Mouse (Mus musculus) left cerebral cortex, adult 2 months (tissue): Measurements from ENCODE around the gene Tmem268. TPM values are rescaled to one million over a fixed set of nuclear protein-coding genes. Genes with fewer than 3 reads are reported as not detected.

Experiments
- DNase-seq, 2 experiments: peaks; one replicate each; pipeline ENCODE4 v3.0.0; 2021 to 2022; ENCODE audit warnings: low spot score in 2 of 2, mixed read lengths in 1 of 2; ENCODE audit errors: extremely low spot score in 1 of 2
- H3K27ac ChIP-seq: fragments of 200-600 bp; 2 replicates; pipeline ENCODE4 v1.8.1; 2022
- H3K4me3 ChIP-seq: fragments of 200-600 bp; 2 replicates; pipeline ENCODE4 v1.8.1; 2022
- CTCF ChIP-seq: fragments of 200-600 bp; IDR thresholded peaks from 2 replicates; pipeline ENCODE4 v1.8.1; 2022; ENCODE audit warnings: antibody characterized with exemption, mild to moderate bottlenecking, moderate library complexity
- intact Hi-C: fragments of 180-260 bp; cut with DNase I; formaldehyde crosslinking; loops from one replicate; pipeline ENCODE4 v1.15.1; 2025
- total RNA-seq, 2 experiments: library from RNA; stranded (reverse); gene quantifications; 2 replicates each; pipeline ENCODE4 v1.2.3; 2021

Tmem268 gene
- total RNA-seq, 2 experiments from 2014 or later, result 10.2 to 11.3 TPM

DNA sequence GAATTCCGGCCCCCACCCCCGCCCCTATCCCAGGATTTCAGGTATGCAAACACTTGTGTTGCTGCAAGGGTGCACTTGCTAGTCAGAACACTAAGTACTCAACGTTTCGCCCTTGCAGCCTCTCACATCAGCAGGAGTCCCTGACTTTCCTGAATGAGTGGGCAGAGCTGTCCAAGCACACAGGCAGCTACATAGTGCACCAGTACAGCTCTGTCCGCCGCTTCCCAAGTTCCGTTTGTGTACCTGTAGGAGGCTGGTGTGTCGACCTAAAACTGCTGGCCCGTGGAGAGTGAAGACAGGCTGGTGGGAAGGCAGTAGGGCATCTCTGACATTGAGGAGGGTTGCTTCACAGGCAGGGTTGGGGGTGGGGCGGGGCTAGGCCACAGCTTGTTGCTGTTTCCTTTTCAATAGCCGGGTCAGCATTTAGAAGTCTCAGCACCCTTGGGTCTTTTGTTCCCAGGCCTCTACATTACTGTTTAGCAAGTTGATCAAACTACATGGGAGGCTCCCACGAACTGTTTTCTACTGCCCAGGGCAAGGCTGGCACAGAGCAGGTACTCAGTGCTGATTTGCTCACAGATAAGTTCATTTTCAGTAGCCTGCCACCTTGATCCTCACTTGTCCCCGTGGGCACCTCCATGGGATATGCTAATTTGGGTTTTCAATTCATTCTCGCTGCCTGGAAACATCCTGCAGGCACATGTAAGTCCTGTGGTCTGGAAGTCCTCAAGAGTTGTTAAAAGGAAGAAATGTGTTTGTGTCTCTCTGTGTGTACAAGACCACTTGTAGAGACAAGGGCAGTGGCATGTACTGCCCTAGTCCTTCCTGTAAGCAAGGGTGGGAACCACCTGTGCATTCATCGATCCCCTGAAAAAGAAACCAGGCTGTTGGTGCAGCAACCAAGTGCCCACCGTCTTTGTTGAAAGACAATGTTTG lies 1.2 kb upstream of the Tmem268 start:
- no peak for TF ChIP-seq CTCF
- intact Hi-C loops, result loop anchor here (5.0 kb wide), 1 partner anchor 60 kb away; the partner anchor contains the start of gene Whrn
- DNase-seq, result no peak
- peak overlapping the region; percentile 93 for H3K27ac ChIP-seq
- peak overlapping the region; percentile 87 for H3K4me3 ChIP-seq

DNA sequence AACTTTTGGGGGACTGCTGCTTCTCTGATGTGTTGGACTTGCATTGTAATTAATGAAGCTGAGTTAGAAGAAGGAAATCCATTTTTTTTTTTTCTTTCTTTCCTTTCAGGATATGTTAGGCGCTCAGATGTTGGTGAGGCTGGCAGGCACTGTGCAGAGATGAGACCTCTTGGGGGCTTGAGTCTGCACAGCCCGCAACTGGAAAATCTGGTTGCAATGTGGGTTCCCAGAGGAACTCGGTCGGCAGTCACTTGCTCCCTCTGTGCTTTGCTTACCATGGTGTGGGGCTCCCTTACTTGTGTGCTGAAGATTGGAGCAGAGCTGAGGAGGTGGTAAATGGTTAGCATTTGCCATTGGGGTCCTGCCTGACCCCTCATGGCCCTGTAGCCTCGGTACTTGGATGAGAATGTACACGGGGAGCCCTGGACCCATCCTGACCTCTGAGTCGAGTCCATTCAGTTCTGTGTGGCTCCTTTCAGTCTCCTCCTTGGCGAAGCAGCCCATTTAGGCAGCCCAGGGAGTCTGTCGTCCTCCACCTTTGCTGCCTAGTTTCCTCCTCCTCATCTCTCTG lies 631 bp downstream of the Tmem268 start:
- intact Hi-C loops, result loop anchor here (5.0 kb wide), 1 partner anchor 62 kb away; the partner anchor contains the start of gene Whrn
- Histone ChIP-seq H3K4me3 (peak overlapping the region; percentile 87), H3K27ac (peak overlapping the region; percentile 93; the same call in 1 of the 2 replicates)
- no peak for TF ChIP-seq CTCF
- peak in 1 of 2 experiments; percentile 18 for DNase-seq

DNA sequence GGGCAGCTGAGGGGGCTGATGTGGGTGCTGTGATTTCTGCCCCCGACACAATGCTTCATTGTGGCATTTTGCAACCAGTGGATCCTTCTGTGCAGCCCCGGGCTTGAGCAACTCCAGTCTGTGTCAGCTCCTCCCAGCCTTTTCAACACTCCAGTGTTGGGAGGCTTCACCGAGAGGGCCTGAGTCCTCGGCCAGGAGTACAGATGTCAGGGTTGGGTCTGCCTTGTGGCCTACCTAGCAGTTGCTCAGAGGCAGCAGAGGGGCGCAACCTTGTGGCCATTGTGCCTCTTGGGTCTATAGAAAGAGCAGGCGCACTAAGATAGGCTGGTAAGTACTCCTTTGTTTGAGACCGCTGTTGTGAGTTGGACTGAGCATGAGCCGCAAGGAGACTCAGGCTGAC lies 1.5 kb downstream of the Tmem268 start:
- intact Hi-C loops, result loop anchor here (5.0 kb wide), 2 partner anchors 122 to 143 kb away; no protein-coding TSS in a partner anchor
- no peak for DNase-seq
- Histone ChIP-seq H3K27ac (no peak overlapping the region), H3K4me3 (no peak overlapping the region)
- no peak for TF ChIP-seq CTCF

- TF ChIP-seq CTCF, result no peak
- no peak overlapping the region for H3K27ac ChIP-seq
- intact Hi-C loops, result loop anchor here (5.0 kb wide), 2 partner anchors 120 to 145 kb away; no protein-coding TSS in a partner anchor
- H3K4me3 ChIP-seq, result no peak overlapping the region
- DNase-seq, result no peak
Observed at GRCm38 (mm10) chr4:63561861-63562675, 3.5 kb downstream of the Tmem268 start.

DNA sequence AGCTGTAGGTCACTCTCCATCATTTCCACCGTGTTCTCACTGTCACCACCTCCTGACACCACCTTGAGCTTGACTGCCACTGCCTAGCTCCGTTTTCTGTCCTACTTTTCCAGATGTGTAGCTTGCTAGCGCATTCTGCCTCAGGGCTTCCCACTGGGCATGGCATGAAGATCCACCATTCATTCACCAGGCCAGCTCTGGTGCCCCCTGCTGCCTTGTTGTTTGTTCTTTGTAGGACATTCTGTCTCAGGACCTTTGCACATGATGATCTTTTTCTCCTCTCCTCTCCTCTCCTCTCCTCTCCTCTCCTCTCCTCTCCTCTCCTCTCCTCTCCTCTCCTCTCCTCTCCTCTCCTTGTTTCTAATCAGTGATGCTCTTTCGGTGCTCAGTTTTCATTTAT lies 4.2 kb downstream of the Tmem268 start:
- Histone ChIP-seq H3K4me3 (no peak overlapping the region), H3K27ac (no peak overlapping the region)
- intact Hi-C loops, result loop anchor here (5.0 kb wide), 2 partner anchors 120 to 145 kb away; no protein-coding TSS in a partner anchor
- no peak for TF ChIP-seq CTCF
- DNase-seq, result no peak

DNA sequence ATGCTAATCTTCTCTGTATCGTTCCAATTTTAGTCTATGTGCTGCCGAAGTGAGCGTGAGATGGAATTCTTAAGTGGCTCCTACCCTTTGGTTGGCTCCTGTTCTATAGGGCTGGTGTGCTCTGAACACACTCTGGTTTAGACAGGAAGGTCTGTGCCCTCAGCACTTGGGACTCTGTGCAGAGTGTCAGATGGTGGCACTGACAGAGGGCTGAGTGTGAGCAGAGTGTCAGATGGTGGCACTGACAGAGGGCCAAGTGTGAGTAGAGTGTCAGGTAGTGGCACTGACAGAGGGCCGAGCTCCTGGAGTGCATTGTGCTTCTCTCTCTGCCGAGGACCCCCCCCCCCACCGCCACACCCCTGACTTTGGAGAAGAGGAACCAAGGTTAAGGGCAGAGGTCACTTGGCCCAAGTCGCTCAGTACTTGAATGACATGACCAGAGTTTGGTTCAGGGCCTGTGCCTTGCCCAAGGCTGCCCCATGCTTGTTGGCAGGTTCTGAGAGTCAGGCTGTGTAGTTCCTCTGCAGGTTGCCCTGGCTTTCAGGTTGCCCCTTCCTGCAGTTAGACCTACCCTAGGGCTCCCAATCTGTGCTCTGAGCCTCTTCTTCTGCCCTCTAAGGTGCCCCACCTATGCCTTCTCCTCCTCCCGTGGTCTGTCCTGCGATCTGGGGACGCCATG lies 9.3 kb downstream of the Tmem268 start:
- intact Hi-C loops, result no loop called here
- H3K27ac ChIP-seq, result no peak overlapping the region
- no peak for TF ChIP-seq CTCF
- no peak for DNase-seq
- no peak overlapping the region for H3K4me3 ChIP-seq

- intact Hi-C loops, result no loop called here
- DNase-seq, result no peak
- H3K4me3 ChIP-seq, result no peak overlapping the region
- no peak overlapping the region for H3K27ac ChIP-seq
- TF ChIP-seq CTCF, result no peak
Observed at GRCm38 (mm10) chr4:63569322-63569721, 10.7 kb downstream of the Tmem268 start.

DNA sequence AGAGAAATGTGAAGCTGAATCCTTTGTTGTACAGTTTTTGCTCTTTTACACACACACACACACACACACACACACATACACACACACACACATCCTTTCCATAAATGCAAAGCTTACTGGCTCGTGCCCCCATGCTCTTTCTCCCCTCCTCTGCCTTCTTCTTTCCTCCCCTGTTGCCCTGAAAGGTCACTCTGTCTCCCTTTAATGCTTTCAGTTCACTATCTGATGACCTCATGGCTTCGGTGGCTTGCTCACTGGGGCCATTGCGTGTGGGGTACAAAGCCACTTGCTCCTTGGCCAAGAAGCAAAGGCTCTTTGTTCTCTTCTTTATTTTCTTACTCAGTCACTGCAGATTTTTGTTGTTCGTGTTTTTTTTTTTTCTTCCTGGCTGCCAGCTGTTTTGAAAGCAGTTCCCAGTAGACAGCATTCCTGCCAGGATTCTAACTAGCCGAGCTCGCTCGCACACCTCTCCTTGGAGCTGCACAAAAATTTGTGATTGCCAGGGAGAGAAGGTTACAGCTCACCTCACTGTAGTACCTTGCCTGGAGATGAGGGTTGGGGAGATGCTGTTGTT lies 11.7 kb downstream of the Tmem268 start:
- DNase-seq, result no peak
- TF ChIP-seq CTCF, result no peak
- Histone ChIP-seq H3K27ac (no peak overlapping the region), H3K4me3 (no peak overlapping the region)
- intact Hi-C loops, result no loop called here

DNA sequence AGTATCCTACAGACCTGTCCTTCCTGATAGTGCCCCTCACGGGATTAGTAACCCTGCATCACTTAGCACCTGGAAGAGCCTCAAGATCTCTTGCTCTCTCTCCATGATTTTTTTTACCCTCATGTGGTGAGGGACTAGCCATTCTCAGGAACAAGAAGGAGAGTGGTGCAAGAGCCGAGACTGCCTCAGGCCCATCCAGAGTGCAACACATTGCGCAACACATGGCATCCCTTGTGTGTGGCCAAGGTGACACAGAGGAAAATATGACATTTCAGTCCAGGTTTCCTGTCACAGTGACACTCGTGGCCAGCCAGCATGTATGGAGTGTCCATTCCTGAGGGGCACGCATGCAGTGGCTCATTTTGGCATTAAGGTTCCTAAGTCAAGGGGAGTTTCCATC lies 14.0 kb downstream of the Tmem268 start:
- intact Hi-C loops, result no loop called here
- no peak for DNase-seq
- no peak for TF ChIP-seq CTCF
- Histone ChIP-seq H3K27ac (no peak overlapping the region), H3K4me3 (no peak overlapping the region)

- no peak for DNase-seq
- Histone ChIP-seq H3K4me3 (no peak overlapping the region), H3K27ac (no peak overlapping the region)
- intact Hi-C loops, result no loop called here
- TF ChIP-seq CTCF, result no peak
Observed at GRCm38 (mm10) chr4:63579649-63580048, 21.1 kb downstream of the Tmem268 start.

GRCm38 (mm10) chr4:63580078-63580477 lies 21.5 kb downstream of the Tmem268 start:
- H3K27ac ChIP-seq, result no peak overlapping the region
- DNase-seq, result no peak
- no peak overlapping the region for H3K4me3 ChIP-seq
- intact Hi-C loops, result no loop called here
- no peak for TF ChIP-seq CTCF
